Mouse (Mus musculus) liver, embryonic 12.5 days (tissue): Measurements from ENCODE around the gene Calhm5. TPM values are rescaled to one million over a fixed set of nuclear protein-coding genes. Genes with fewer than 3 reads are reported as not detected.
A peak's percentile ranks its signal among the peaks of the same experiment; 100 is the strongest.

Source experiments
- ATAC-seq: fragments of 200-750 bp; cut with Nextera tagmentation; 2 replicates; pipeline ENCODE4 v1.8.0; 2017; ENCODE audit warnings: moderate number of reproducible peaks, mild to moderate bottlenecking, moderate library complexity
- H3K27ac ChIP-seq: fragments of 300-500 bp; sonication (generic); 2 replicates; pipeline ENCODE4 v1.5.1; 2016; ENCODE audit warnings: mild to moderate bottlenecking
- H3K27me3 ChIP-seq: fragments of 300-500 bp; sonication (generic); replicated peaks from 2 replicates; pipeline ENCODE4 v1.6.1; 2016; ENCODE audit warnings: mild to moderate bottlenecking, moderate library complexity
- H3K36me3 ChIP-seq: fragments of 300-500 bp; sonication (generic); 2 replicates; pipeline ENCODE4 v1.6.1; 2016; ENCODE audit warnings: mild to moderate bottlenecking, moderate library complexity
- H3K4me1 ChIP-seq: fragments of 300-500 bp; sonication (generic); 2 replicates; pipeline ENCODE4 v1.6.1; 2016
- H3K4me2 ChIP-seq: fragments of 300-500 bp; sonication (generic); 2 replicates; pipeline ENCODE4 v1.6.1; 2016; ENCODE audit warnings: mild to moderate bottlenecking, moderate library complexity
- H3K4me3 ChIP-seq: fragments of 300-500 bp; sonication (generic); 2 replicates; pipeline ENCODE4 v1.5.1; 2016; ENCODE audit warnings: mild to moderate bottlenecking, moderate library complexity
- H3K9ac ChIP-seq: fragments of 300-500 bp; sonication (generic); 2 replicates; pipeline ENCODE4 v1.6.1; 2016; ENCODE audit warnings: mild to moderate bottlenecking, moderate library complexity
- H3K9me3 ChIP-seq: fragments of 300-500 bp; sonication (generic); replicated peaks from 2 replicates; pipeline ENCODE4 v1.6.1; 2016; ENCODE audit warnings: mild to moderate bottlenecking, moderate library complexity
- WGBS: fragments of 180-500 bp; shearing (Covaris S2); methylation state at CpG from one replicate; pipeline ENCODE4 v1.1.7; 2016; ENCODE audit not compliant: insufficient replicate concordance; 5-methylcytosine and 5-hydroxymethylcytosine counted together
- polyA plus RNA-seq: library from polyadenylated mRNA; unstranded; fragments of >200 nt; fragmentation: Nextera tagmentation; extraction: Ambion mirVana; gene quantifications from 2 replicates; pipeline ENCODE4 v1.2.1, GENCODE M21; 2016

Calhm5 gene
- polyA plus RNA-seq: 0.06 and 0.07 TPM in 2 replicates

DNA sequence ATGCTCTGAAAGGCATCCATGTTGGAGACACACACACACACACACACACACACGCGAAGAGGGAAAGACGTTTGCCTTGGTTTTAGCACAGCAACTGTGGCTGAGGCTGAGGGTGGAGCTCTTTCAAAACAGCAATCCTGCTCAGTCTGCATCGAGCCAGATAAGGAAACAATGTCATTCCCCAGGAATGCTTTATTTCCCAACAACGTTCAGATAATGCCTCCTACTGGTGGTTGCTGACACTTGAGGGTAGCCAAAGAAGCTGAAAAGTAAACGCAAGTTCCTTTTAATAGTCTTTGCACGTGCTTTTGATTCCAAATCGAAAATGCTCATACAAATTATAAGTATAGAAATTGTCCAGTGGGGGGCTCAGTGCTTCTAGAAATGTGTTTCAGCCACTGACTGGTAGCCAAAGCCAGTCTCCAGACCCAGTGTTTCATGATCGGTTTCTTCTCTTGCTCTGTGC, at the start of gene Calhm5:
TSS of gene Calhm5 (minus strand) at position 102 of the 466 bp plus-strand sequence.
- Histone ChIP-seq H3K4me2 (peak within 1 kb of the TSS; percentile 48), H3K36me3 (no peaks in the 10 kb centered on the region), H3K9me3 (no peaks in the 10 kb centered on the region), H3K27ac (no peak within 1 kb of the TSS), H3K27me3 (no peaks in the 10 kb centered on the region), H3K9ac (no peak within 1 kb of the TSS), H3K4me1 (0 out of 2 replicates have a peak, but pooled peaks cover 8% of the 10 kb centered on the region), H3K4me3 (no peak within 1 kb of the TSS)
- no peak for ATAC-seq
- WGBS: 17% methylated on average over 9 of the region's 9 CpGs

DNA sequence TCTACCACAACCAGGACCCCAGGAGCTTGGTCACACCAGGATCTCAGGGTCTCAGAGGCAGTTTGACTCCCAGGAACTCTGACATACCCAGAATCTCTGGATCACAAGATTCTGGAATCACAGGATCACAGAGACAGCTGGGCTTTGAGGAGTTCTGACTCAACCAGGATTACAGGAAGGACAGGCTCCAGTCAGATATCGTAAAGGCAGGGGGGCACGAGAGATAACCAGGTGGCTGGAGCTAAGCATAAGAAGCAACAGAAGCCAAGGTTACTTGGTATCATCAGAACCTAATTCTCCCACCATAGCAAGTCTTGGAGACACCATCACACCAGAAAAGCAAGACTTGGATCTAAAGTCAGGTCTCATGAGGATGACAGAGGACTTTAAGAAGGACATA, 45.4 kb upstream of the Calhm5 start:
- no peak overlapping the region for H3K4me3 ChIP-seq
- H3K27me3 ChIP-seq: no peaks in the 10 kb centered on the region
- no peaks in the 10 kb centered on the region for H3K4me1 ChIP-seq
- H3K27ac ChIP-seq: no peak overlapping the region
- no peak for ATAC-seq
- 54% methylated on average over 2 of the region's 2 CpGs for whole genome bisulfite sequencing
- H3K36me3 ChIP-seq: no peaks in the 10 kb centered on the region
- H3K9ac ChIP-seq: no peak overlapping the region
- no peak overlapping the region for H3K4me2 ChIP-seq
- H3K9me3 ChIP-seq: no peaks in the 10 kb centered on the region

DNA sequence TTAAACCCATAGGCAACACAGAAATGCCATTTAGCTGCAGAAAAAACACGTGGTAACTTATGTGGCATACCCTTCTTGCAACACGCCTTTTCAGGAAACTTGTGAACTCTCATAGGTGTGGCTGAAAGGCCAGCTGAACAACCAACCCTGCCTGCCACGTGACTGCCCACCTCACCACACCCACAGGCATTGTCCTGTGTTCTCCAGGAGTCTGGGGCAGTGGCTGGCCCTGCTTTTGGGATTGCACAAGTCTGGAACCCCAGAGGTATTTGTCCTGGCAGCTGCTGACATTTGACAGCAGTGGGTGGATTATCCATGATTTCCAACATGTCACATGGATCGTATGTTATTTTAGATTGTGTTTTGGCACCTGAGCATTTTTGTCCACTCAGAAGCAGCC, 43.4 kb upstream of the Calhm5 start:
- WGBS: 48% methylated on average over 4 of the region's 4 CpGs
- no peak for ATAC-seq

DNA sequence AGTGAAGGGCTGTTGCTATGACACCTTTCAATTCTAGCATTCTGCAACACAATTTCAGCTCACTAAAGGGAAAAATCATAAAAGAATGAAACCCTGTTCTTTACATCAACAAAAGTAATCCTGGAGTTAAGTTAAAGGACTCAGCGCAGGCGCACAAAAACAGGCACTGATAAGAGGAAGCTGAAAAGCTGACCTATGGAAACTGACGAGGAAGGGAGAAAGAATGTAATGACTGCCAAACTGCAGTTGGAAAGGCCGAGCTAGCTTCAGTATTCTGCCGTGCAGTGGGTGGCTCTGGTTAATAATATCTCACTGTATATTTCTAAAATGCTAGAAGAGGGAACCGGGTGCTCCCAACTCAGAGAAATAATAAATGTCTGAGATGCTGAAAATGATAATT, 41.7 kb upstream of the Calhm5 start:
- H3K4me3 ChIP-seq: no peak overlapping the region
- no peaks in the 10 kb centered on the region for H3K36me3 ChIP-seq
- H3K9me3 ChIP-seq: no peaks in the 10 kb centered on the region
- ATAC-seq: no peak
- 39% methylated on average over 6 of the region's 6 CpGs for WGBS
- no peak overlapping the region for H3K27ac ChIP-seq
- no peak overlapping the region for H3K4me2 ChIP-seq
- H3K27me3 ChIP-seq: no peaks in the 10 kb centered on the region
- no peaks in the 10 kb centered on the region for H3K4me1 ChIP-seq
- H3K9ac ChIP-seq: no peak overlapping the region

More for the DNA sequence above, 43.4 kb upstream of the Calhm5 start:
- no peaks in the 10 kb centered on the region for H3K36me3 ChIP-seq
- H3K9me3 ChIP-seq: no peaks in the 10 kb centered on the region
- H3K4me2 ChIP-seq: no peak overlapping the region
- H3K4me3 ChIP-seq: no peak overlapping the region
- H3K9ac ChIP-seq: no peak overlapping the region
- no peaks in the 10 kb centered on the region for H3K27me3 ChIP-seq
- no peaks in the 10 kb centered on the region for H3K4me1 ChIP-seq
- H3K27ac ChIP-seq: no peak overlapping the region

GRCm38 (mm10) chr10:34136432-34136831, 40.1 kb upstream of the Calhm5 start:
- ATAC-seq: no peak
- Histone ChIP-seq H3K27ac (no peak overlapping the region), H3K4me2 (no peak overlapping the region), H3K27me3 (no peaks in the 10 kb centered on the region), H3K9ac (no peak overlapping the region), H3K4me3 (no peak overlapping the region), H3K4me1 (no peaks in the 10 kb centered on the region), H3K36me3 (no peaks in the 10 kb centered on the region), H3K9me3 (no peaks in the 10 kb centered on the region)
- 57% methylated on average over 6 of the region's 6 CpGs for WGBS

GRCm38 (mm10) chr10:34131356-34131755, 35.0 kb upstream of the Calhm5 start:
- H3K4me3 ChIP-seq: no peak overlapping the region
- no peak for ATAC-seq
- no peak overlapping the region for H3K9ac ChIP-seq
- no peak overlapping the region for H3K27ac ChIP-seq
- 18% methylated on average over 2 of the region's 2 CpGs for WGBS
- H3K4me1 ChIP-seq: peaks cover 8% of the 10 kb centered on the region; the same call in 1 of the 2 replicates
- H3K27me3 ChIP-seq: peaks cover 5% of the 10 kb centered on the region; the same call in 1 of the 2 replicates
- no peaks in the 10 kb centered on the region for H3K9me3 ChIP-seq
- no peak overlapping the region for H3K4me2 ChIP-seq
- H3K36me3 ChIP-seq: no peaks in the 10 kb centered on the region

GRCm38 (mm10) chr10:34128391-34128790, 32.1 kb upstream of the Calhm5 start:
- H3K4me2 ChIP-seq: peak overlapping the region; percentile 81; the same call in 1 of the 2 replicates
- no peak overlapping the region for H3K9ac ChIP-seq
- H3K9me3 ChIP-seq: no peaks in the 10 kb centered on the region
- ATAC-seq: no peak
- peaks cover 5% of the 10 kb centered on the region; the same call in 1 of the 2 replicates for H3K27me3 ChIP-seq
- H3K4me3 ChIP-seq: no peak overlapping the region
- H3K27ac ChIP-seq: no peak overlapping the region
- H3K4me1 ChIP-seq: peaks cover 8% of the 10 kb centered on the region; the same call in 1 of the 2 replicates
- no peaks in the 10 kb centered on the region for H3K36me3 ChIP-seq
- WGBS: 64% methylated on average over 6 of the region's 6 CpGs

GRCm38 (mm10) chr10:34127392-34128378, 31.4 kb upstream of the Calhm5 start, which contains the start of gene Calhm6:
TSS of gene Calhm6 (minus strand) at chr10:34127984.
- H3K27me3 ChIP-seq: peaks cover 5% of the 10 kb centered on the region; the same call in 1 of the 2 replicates
- H3K9ac ChIP-seq: peak within 1 kb of the TSS; percentile 59
- peak within 1 kb of the TSS; percentile 55 for H3K4me3 ChIP-seq
- peak; percentile 55 for ATAC-seq
- H3K9me3 ChIP-seq: no peaks in the 10 kb centered on the region
- H3K36me3 ChIP-seq: no peaks in the 10 kb centered on the region
- 11% methylated on average over 44 of the region's 44 CpGs for WGBS
- peaks cover 8% of the 10 kb centered on the region; the same call in 1 of the 2 replicates for H3K4me1 ChIP-seq
- H3K27ac ChIP-seq: no peak within 1 kb of the TSS
- H3K4me2 ChIP-seq: peak within 1 kb of the TSS; percentile 81

DNA sequence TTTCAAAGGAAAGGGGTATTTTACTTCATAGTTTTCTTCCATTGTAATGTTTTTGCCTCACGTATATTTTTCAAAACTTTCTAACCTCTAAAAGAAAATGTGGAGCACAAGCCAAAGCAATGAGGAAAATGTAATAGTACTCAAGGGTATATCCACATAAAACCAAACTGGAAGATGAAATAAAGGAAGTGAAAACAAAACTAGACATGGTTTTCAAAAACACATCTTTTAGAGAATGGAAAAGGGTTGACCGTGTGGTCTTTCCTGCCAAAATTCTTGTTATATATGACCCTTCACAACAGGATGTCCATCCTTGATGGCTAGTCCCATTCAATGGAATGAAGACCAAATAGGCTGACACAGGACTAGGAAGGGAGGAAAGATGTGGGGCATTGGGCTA, 22.1 kb upstream of the Calhm5 start:
- Histone ChIP-seq H3K9me3 (no peaks in the 10 kb centered on the region), H3K36me3 (no peaks in the 10 kb centered on the region), H3K4me2 (no peak overlapping the region), H3K4me3 (no peak overlapping the region), H3K9ac (no peak overlapping the region), H3K27ac (no peak overlapping the region), H3K4me1 (no peaks in the 10 kb centered on the region), H3K27me3 (no peaks in the 10 kb centered on the region)
- ATAC-seq: no peak
- WGBS: 72% methylated on average over 2 of the region's 2 CpGs

DNA sequence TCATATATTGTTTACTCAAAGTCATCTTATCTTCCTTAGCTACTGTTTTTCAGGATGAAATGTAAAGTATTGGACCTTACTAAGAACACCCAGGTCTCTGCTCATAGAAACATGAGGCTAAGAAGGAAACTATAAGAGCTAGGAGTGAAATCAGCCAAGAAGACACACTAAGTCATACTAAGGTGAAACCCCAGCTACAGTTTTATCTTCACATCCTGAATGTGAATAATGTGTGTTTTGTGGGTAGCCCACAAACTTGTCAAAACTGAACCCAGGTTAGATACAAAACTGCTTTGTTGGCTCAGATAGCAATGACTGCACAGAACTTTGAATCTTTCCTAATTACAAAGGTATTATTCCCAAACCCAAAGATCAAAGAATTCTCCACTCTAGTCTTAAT, 21.5 kb upstream of the Calhm5 start:
- no peaks in the 10 kb centered on the region for H3K27me3 ChIP-seq
- no peak overlapping the region for H3K4me3 ChIP-seq
- H3K9ac ChIP-seq: no peak overlapping the region
- H3K4me2 ChIP-seq: no peak overlapping the region
- no peak overlapping the region for H3K27ac ChIP-seq
- H3K36me3 ChIP-seq: no peaks in the 10 kb centered on the region
- H3K4me1 ChIP-seq: no peaks in the 10 kb centered on the region
- no peak for ATAC-seq
- no peaks in the 10 kb centered on the region for H3K9me3 ChIP-seq

- no peak overlapping the region for H3K4me2 ChIP-seq
- H3K4me3 ChIP-seq: no peak overlapping the region
- no peak overlapping the region for H3K27ac ChIP-seq
- no peak overlapping the region for H3K9ac ChIP-seq
- ATAC-seq: no peak
- no peaks in the 10 kb centered on the region for H3K4me1 ChIP-seq
- no peaks in the 10 kb centered on the region for H3K27me3 ChIP-seq
- WGBS: 39% methylated on average over 3 of the region's 3 CpGs
- H3K36me3 ChIP-seq: no peaks in the 10 kb centered on the region
- H3K9me3 ChIP-seq: no peaks in the 10 kb centered on the region
Measured at GRCm38 (mm10) chr10:34117131-34117530, 20.8 kb upstream of the Calhm5 start.

GRCm38 (mm10) chr10:34111964-34112738, 15.8 kb upstream of the Calhm5 start:
- ATAC-seq: no peak
- Histone ChIP-seq H3K27ac (no peak overlapping the region), H3K4me3 (no peak overlapping the region), H3K4me1 (no peaks in the 10 kb centered on the region), H3K27me3 (no peaks in the 10 kb centered on the region), H3K9me3 (no peaks in the 10 kb centered on the region), H3K36me3 (no peaks in the 10 kb centered on the region), H3K4me2 (no peak overlapping the region), H3K9ac (no peak overlapping the region)
- 68% methylated on average over 4 of the region's 4 CpGs for WGBS
